Mouse (Mus musculus): ENCODE measurements around the gene Slc35e1.

DNA sequence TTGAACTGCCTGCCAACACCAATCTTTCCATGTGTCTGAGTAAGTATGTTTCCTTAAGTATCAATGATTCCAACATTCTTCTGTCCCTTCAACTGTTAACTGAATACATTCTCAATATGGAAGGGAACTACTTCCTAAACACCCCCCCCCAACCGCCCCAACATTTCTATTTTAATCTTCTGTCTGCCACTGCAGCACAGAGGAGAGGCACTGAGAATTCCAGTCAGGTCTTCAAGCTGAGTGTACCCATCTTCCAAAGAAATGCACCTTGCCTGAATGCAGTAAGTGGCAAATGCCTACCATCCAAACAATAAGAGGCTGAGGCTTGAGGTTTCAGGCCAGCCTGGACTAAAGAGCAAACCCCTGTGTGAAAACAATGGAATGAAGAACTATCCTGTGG, 39.7 kb upstream of the Slc35e1 start:
- TF ChIP-seq CTCF (IDR thresholded peaks at IDR 0.05; ENCODE audit: borderline replicate concordance, insufficient read depth, low read depth, low read length) (no peak), POLR2A (IDR thresholded peaks at IDR 0.05; ENCODE audit: borderline replicate concordance, insufficient read depth, low read length) (no peak)
